Mouse (Mus musculus) limb, embryonic 11.5 days (tissue): Measurements from ENCODE around the gene Rdh5. TPM values are rescaled to one million over a fixed set of nuclear protein-coding genes. Genes with fewer than 3 reads are reported as not detected.
A peak's percentile ranks its signal among the peaks of the same experiment; 100 is the strongest.

Source experiments
- ATAC-seq: fragments of 200-750 bp; cut with Nextera tagmentation; 2 replicates; pipeline ENCODE4 v1.8.0; 2017; ENCODE audit warnings: low read depth; ENCODE audit not compliant: insufficient number of reproducible peaks, low FRiP score, low TSS enrichment
- DNase-seq: peaks from one replicate; pipeline ENCODE4 v3.0.0-alpha.2; 2015; ENCODE audit warnings: low spot score
- H3K27ac ChIP-seq: fragments of 300-500 bp; sonication (generic); replicated peaks from 2 replicates; pipeline ENCODE4 v1.5.1; 2014; ENCODE audit warnings: low read depth, mild to moderate bottlenecking, low read length
- H3K27me3 ChIP-seq: fragments of 300-500 bp; sonication (generic); 2 replicates; pipeline ENCODE4 v1.6.1; 2014; ENCODE audit warnings: mild to moderate bottlenecking, low read length, mixed read lengths; ENCODE audit not compliant: control insufficient read depth, insufficient read depth
- H3K36me3 ChIP-seq: fragments of 300-500 bp; sonication (generic); 2 replicates; pipeline ENCODE4 v1.6.1; 2014; ENCODE audit warnings: mild to moderate bottlenecking, low read length, moderate library complexity, mixed read lengths; ENCODE audit not compliant: control insufficient read depth, insufficient read depth
- H3K4me1 ChIP-seq: fragments of 300-500 bp; sonication (generic); 2 replicates; pipeline ENCODE4 v1.6.1; 2014; ENCODE audit warnings: low read length, mixed read lengths; ENCODE audit not compliant: control insufficient read depth, insufficient read depth
- H3K4me2 ChIP-seq: fragments of 300-500 bp; sonication (generic); 2 replicates; pipeline ENCODE4 v1.6.1; 2014; ENCODE audit warnings: low read depth, mild to moderate bottlenecking, moderate library complexity; ENCODE audit not compliant: severe bottlenecking
- H3K4me3 ChIP-seq: fragments of 300-500 bp; sonication (generic); 2 replicates; pipeline ENCODE4 v1.5.1; 2014; ENCODE audit warnings: low read depth, low read length
- H3K9ac ChIP-seq: fragments of 300-500 bp; sonication (generic); 2 replicates; pipeline ENCODE4 v1.6.1; 2014; ENCODE audit warnings: mild to moderate bottlenecking, low read length
- H3K9me3 ChIP-seq: fragments of 300-500 bp; sonication (generic); 2 replicates; pipeline ENCODE4 v1.6.1; 2016; ENCODE audit warnings: low read length; ENCODE audit not compliant: control insufficient read depth
- WGBS: fragments of 180-500 bp; shearing (Covaris S2); extraction: QIAGEN DNeasy Blood & Tissue Kit; methylation state at CpG from one replicate; pipeline ENCODE4 v1.1.7; 2014; 5-methylcytosine and 5-hydroxymethylcytosine counted together
- polyA plus RNA-seq: library from polyadenylated mRNA; unstranded; fragments of >200 nt; fragmentation: Nextera tagmentation; extraction: Ambion mirVana; gene quantifications from 2 replicates; pipeline ENCODE4 v1.2.1, GENCODE M21; 2014

Gene Rdh5
- polyA plus RNA-seq: 7.7 and 7.8 TPM in 2 replicates

- H3K4me2 ChIP-seq: peak within 1 kb of the TSS; percentile 72
- 11% methylated on average over 1 of the region's 1 CpGs for WGBS
- H3K9me3 ChIP-seq: no peaks in the 10 kb centered on the region
- no peak for DNase-seq
- peak within 1 kb of the TSS; percentile 83 for H3K4me3 ChIP-seq
- H3K36me3 ChIP-seq: no peaks in the 10 kb centered on the region
- ATAC-seq: no peak
- H3K9ac ChIP-seq: peak within 1 kb of the TSS; percentile 74
- peaks cover 21% of the 10 kb centered on the region for H3K4me1 ChIP-seq
- no peaks in the 10 kb centered on the region for H3K27me3 ChIP-seq
- peak within 1 kb of the TSS; percentile 70; the same call in 1 of the 2 replicates for H3K27ac ChIP-seq
These were observed at the start of gene Rdh5 for GRCm38 (mm10) chr10:128922822-128923012. Rdh5 (minus strand) TSS chr10:128922888.

DNA sequence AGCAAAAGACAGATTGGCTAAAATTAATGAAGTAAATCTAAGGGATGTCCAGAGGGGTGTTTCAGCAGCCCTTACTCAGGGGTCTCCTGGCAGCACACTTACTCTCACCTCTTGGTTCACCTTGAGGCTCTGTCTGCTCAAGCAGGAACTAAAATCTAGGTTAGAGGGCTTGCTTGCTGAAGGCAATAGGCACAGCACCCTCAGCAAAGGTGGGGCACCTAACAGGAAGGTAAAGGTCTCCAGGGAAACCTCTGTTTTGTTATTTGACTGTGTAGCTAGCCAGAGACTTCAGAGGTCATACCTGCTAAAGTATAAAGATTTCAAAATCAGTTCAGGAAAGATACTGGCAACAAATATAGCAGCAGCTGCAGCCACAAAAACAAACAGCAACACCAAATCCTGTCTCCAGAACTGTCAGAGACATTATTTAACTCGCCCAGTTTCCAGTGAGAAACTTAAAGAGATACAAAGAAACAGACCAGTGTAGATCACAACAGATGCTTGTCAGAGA lies 48.1 kb upstream of the Rdh5 start:
- 50% methylated on average over 1 of the region's 1 CpGs for WGBS

DNA sequence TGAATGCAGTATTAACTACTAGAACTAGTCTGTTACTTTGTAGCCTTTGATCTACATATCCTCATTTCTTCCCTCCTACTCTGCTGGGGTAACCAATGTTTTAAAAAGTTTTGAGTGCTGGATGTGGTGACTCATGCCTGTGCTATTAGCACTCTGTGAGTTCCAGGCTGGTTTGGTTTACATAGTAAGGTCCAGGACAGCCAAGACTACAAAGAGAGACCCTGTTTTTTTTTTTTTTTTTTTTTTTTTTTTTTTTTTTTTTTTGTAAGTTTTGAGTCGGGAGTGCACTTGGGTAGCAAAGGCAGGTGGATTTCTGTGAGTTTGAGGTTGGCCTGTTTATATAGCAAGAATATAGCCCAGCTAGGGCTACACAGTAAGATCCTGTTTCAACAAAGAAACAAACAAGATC lies 45.7 kb upstream of the Rdh5 start:
- Histone ChIP-seq H3K9me3 (no peaks in the 10 kb centered on the region), H3K27me3 (no peaks in the 10 kb centered on the region), H3K4me2 (no peak overlapping the region), H3K9ac (no peak overlapping the region), H3K4me1 (no peaks in the 10 kb centered on the region), H3K4me3 (no peak overlapping the region), H3K27ac (no peak overlapping the region), H3K36me3 (no peaks in the 10 kb centered on the region)
- ATAC-seq (no peak), DNase-seq (no peak)
- WGBS: 50% methylated on average over 1 of the region's 1 CpGs

More for the DNA sequence above, 48.1 kb upstream of the Rdh5 start:
- Histone ChIP-seq H3K9me3 (no peaks in the 10 kb centered on the region), H3K9ac (no peak overlapping the region), H3K4me3 (no peak overlapping the region), H3K36me3 (no peaks in the 10 kb centered on the region), H3K27ac (no peak overlapping the region), H3K4me2 (no peak overlapping the region), H3K4me1 (no peaks in the 10 kb centered on the region), H3K27me3 (no peaks in the 10 kb centered on the region)
- ATAC-seq (no peak), DNase-seq (no peak)

- H3K4me1 ChIP-seq: no peaks in the 10 kb centered on the region
- no peak for ATAC-seq
- no peak for DNase-seq
- no peak overlapping the region for H3K9ac ChIP-seq
- WGBS: 82% methylated on average over 6 of the region's 6 CpGs
- no peak overlapping the region for H3K4me3 ChIP-seq
- no peaks in the 10 kb centered on the region for H3K36me3 ChIP-seq
- no peak overlapping the region for H3K27ac ChIP-seq
- no peak overlapping the region for H3K4me2 ChIP-seq
- no peaks in the 10 kb centered on the region for H3K27me3 ChIP-seq
- H3K9me3 ChIP-seq: no peaks in the 10 kb centered on the region
These were observed 43.2 kb upstream of the Rdh5 start for GRCm38 (mm10) chr10:128965871-128966270.

GRCm38 (mm10) chr10:128964961-128965360 lies 42.3 kb upstream of the Rdh5 start:
- Histone ChIP-seq H3K9ac (no peak overlapping the region), H3K36me3 (no peaks in the 10 kb centered on the region), H3K4me1 (no peaks in the 10 kb centered on the region), H3K4me2 (no peak overlapping the region), H3K27ac (no peak overlapping the region), H3K9me3 (no peaks in the 10 kb centered on the region), H3K4me3 (no peak overlapping the region), H3K27me3 (no peaks in the 10 kb centered on the region)
- WGBS: 64% methylated on average over 2 of the region's 2 CpGs
- ATAC-seq (no peak), DNase-seq (no peak)

GRCm38 (mm10) chr10:128960590-128961584 lies 38.2 kb upstream of the Rdh5 start, which contains the start of gene Mettl7b:
Mettl7b (minus strand) TSS chr10:128960988.
- Histone ChIP-seq H3K36me3 (no peaks in the 10 kb centered on the region), H3K27me3 (no peaks in the 10 kb centered on the region), H3K4me2 (no peak within 1 kb of the TSS), H3K9ac (no peak within 1 kb of the TSS), H3K9me3 (no peaks in the 10 kb centered on the region), H3K4me3 (no peak within 1 kb of the TSS), H3K4me1 (no peaks in the 10 kb centered on the region), H3K27ac (no peak within 1 kb of the TSS)
- DNase-seq (no peak), ATAC-seq (no peak)
- WGBS: 88% methylated on average over 12 of the region's 12 CpGs

DNA sequence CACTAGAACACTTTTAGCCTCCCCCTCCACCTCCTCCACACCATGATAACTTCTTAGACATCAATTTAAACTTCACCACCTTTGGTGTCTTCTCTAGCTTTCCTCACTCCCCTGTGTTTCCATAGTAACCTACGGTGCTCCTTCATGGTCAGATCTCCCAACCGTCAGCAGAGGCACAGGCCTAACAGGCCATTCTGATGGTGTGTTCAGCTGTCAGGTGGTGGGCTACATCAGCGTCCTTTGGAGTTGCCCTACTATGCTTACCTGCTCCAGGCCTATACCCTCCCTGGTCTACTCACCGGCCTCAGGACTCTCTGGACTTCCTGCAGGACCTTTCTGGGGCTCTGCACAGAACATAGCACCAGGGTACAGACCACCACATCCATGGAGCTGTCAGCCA lies 37.5 kb upstream of the Rdh5 start:
- no peaks in the 10 kb centered on the region for H3K27me3 ChIP-seq
- H3K4me3 ChIP-seq: no peak overlapping the region
- 74% methylated on average over 4 of the region's 4 CpGs for WGBS
- no peaks in the 10 kb centered on the region for H3K36me3 ChIP-seq
- H3K9ac ChIP-seq: no peak overlapping the region
- ATAC-seq (no peak), DNase-seq (no peak)
- H3K9me3 ChIP-seq: no peaks in the 10 kb centered on the region
- H3K4me2 ChIP-seq: no peak overlapping the region
- no peaks in the 10 kb centered on the region for H3K4me1 ChIP-seq
- H3K27ac ChIP-seq: no peak overlapping the region

DNA sequence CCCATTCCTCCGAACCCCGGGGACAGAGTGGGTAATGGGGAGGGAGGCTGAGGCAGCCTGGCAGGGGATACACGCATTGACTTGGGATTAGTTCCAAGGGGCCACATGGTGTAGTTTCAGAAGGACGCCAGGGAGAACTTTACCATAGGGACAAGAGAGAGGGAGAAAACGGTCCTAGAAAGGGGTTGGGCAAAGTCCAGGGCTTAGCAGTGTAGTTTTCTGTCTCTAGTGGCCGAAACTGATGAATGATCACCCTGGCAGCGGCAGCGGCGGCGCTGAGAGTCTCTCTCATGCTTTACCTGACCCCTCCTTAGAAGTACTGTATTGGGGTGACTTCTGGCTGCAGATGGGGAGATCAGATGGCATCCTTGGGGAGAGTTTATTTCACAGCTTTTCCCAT lies 35.7 kb upstream of the Rdh5 start:
- no peak for DNase-seq
- no peak overlapping the region for H3K9ac ChIP-seq
- no peak overlapping the region for H3K4me2 ChIP-seq
- no peak overlapping the region for H3K27ac ChIP-seq
- H3K27me3 ChIP-seq: no peaks in the 10 kb centered on the region
- H3K9me3 ChIP-seq: no peaks in the 10 kb centered on the region
- 79% methylated on average over 10 of the region's 10 CpGs for WGBS
- H3K36me3 ChIP-seq: no peaks in the 10 kb centered on the region
- H3K4me1 ChIP-seq: no peaks in the 10 kb centered on the region
- ATAC-seq: no peak
- H3K4me3 ChIP-seq: no peak overlapping the region
